Mouse (Mus musculus): Measurements from ENCODE around the gene Rfx7.
"Not testable (repeated sequence)": the region's sequence is repeated elsewhere in the genome, so short reads cannot be mapped to it uniquely, and the experiment has no call there.

- peak; percentile 44 for TF ChIP-seq CTCF (IDR thresholded peaks at IDR 0.05)
- not testable (repeated sequence) for TF ChIP-seq EP300 (IDR thresholded peaks at IDR 0.05)
Measured at GRCm38 (mm10) chr9:72594656-72595055, 62.6 kb downstream of the Rfx7 start.
